Mouse (Mus musculus) cortical plate, adult 2 months (tissue): Measurements from ENCODE around the gene 0610010K14Rik. TPM values are rescaled to one million over a fixed set of nuclear protein-coding genes. Genes with fewer than 3 reads are reported as not detected.

Experiments used
- H3K27ac ChIP-seq: fragments of 200-500 bp; 2 replicates; pipeline ENCODE4 v1.5.1; 2012; ENCODE audit warnings: low read length, control low read depth, inconsistent platforms; ENCODE audit not compliant: insufficient read depth
- H3K4me1 ChIP-seq: fragments of 200-500 bp; 2 replicates; pipeline ENCODE4 v1.6.1; 2011; ENCODE audit warnings: low read length; ENCODE audit not compliant: control insufficient read depth, insufficient read depth
- H3K4me3 ChIP-seq: fragments of 200-500 bp; 2 replicates; pipeline ENCODE4 v1.5.1; 2011; ENCODE audit warnings: mild to moderate bottlenecking, low read length, control low read depth; ENCODE audit not compliant: insufficient read depth
- CTCF ChIP-seq: fragments of 200-500 bp; IDR thresholded peaks from 2 replicates; pipeline ENCODE4 v1.5.1; 2011; ENCODE audit warnings: mild to moderate bottlenecking, control low read depth, low read length; ENCODE audit not compliant: insufficient read depth; ENCODE audit errors: extremely low read depth
- POLR2A ChIP-seq: fragments of 200-500 bp; IDR thresholded peaks from 2 replicates; pipeline ENCODE4 v1.6.1; 2011; ENCODE audit warnings: mild to moderate bottlenecking, low read length, control low read depth; ENCODE audit not compliant: insufficient read depth; ENCODE audit errors: extremely low read depth
- polyA plus RNA-seq: library from polyadenylated mRNA; depleted of rRNA; stranded (reverse); fragments of >200 nt; gene quantifications from 2 replicates; pipeline ENCODE4 v1.2.3, GENCODE M21; 2012

The 0610010K14Rik gene
- polyA plus RNA-seq, 1 experiment, result 68.4 TPM

- Histone ChIP-seq H3K4me1 (no peaks in the 10 kb centered on the region), H3K27ac (no peak overlapping the region), H3K4me3 (no peak overlapping the region; the same call in 1 of the 2 replicates)
- TF ChIP-seq POLR2A (no peak), CTCF (no peak)
Measured at GRCm38 (mm10) chr11:70218741-70219470, 18.8 kb downstream of the 0610010K14Rik start.

GRCm38 (mm10) chr11:70218039-70218438 is 19.7 kb downstream of the 0610010K14Rik start:
- no peak overlapping the region for H3K27ac ChIP-seq
- no peaks in the 10 kb centered on the region for H3K4me1 ChIP-seq
- no peak overlapping the region for H3K4me3 ChIP-seq
- TF ChIP-seq CTCF, result no peak
- TF ChIP-seq POLR2A, result no peak

GRCm38 (mm10) chr11:70216103-70216502 is 21.6 kb downstream of the 0610010K14Rik start:
- Histone ChIP-seq H3K4me3 (no peak overlapping the region), H3K4me1 (no peaks in the 10 kb centered on the region; the same call in 1 of the 2 replicates), H3K27ac (no peak overlapping the region)
- no peak for TF ChIP-seq CTCF
- TF ChIP-seq POLR2A, result no peak

GRCm38 (mm10) chr11:70215301-70215700 is 22.4 kb downstream of the 0610010K14Rik start:
- H3K4me1 ChIP-seq, result no peaks in the 10 kb centered on the region; the same call in 1 of the 2 replicates
- peak overlapping the region; percentile 47; the same call in 1 of the 2 replicates for H3K4me3 ChIP-seq
- TF ChIP-seq POLR2A (no peak), CTCF (no peak)
- H3K27ac ChIP-seq, result no peak overlapping the region

GRCm38 (mm10) chr11:70214856-70215209 is 22.9 kb downstream of the 0610010K14Rik start:
- peak overlapping the region; percentile 47; the same call in 1 of the 2 replicates for H3K4me3 ChIP-seq
- no peak for TF ChIP-seq CTCF
- TF ChIP-seq POLR2A, result 0 out of 2 replicates have a peak, but pooled peaks have one; percentile 1
- H3K4me1 ChIP-seq, result no peaks in the 10 kb centered on the region; the same call in 1 of the 2 replicates
- H3K27ac ChIP-seq, result no peak overlapping the region

DNA sequence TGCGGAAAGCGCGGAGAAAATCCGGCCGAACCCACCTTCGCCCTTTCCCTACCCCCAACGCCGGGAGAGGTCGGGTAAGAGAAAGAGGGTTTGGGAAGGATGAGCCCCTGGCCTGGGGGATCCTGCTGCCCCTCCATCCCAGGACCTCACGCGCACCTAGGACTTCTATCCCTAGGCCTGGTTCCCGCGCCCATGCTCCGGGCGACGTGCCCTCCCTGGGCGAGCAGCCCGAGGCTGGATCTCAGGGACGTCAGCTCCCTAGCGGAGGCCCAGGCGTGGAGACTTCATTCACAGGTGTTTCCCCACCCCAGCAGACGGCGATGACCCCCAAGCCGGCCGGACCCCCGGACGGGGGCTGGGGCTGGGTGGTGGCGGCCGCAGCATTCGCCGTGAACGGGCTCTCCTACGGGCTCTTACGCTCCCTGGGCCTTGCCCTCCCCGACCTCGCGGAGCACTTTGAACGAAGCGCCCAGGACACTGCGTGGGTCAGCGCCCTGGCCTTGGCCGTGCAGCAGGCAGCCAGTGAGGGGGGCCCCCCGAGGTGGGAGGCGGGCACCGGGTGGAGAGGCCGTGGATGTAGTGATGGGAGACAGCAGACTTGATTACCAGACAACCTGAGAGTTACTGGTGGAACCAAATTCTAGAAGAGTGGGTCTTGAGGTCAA is 23.4 kb downstream of the 0610010K14Rik start:
- 0 out of 2 replicates have a peak, but pooled peaks have one; percentile 3 for TF ChIP-seq POLR2A
- no peak for TF ChIP-seq CTCF
- peak overlapping the region; percentile 47 for H3K4me3 ChIP-seq
- no peak overlapping the region for H3K27ac ChIP-seq
- H3K4me1 ChIP-seq, result no peaks in the 10 kb centered on the region; the same call in 1 of the 2 replicates

DNA sequence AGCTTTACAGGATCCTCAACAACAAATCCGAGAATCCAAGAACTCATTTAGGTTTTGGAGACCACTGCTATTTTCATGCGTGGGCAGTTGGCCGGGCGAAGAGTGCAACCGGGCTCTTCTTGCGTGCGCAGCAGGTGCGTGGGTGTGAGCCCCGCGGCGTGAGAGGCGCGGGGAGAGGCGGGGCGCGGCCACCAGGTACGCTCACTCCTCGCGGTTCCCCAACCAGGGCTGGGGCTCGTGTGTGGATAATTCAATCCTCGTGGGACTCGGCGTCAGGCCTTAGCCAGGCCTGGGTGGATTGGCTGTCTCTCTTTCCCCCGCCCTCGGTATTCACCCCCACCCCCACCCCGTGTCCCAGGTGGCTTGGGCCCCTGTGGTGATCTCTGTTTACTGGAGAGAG is 24.0 kb downstream of the 0610010K14Rik start:
- no peak for TF ChIP-seq POLR2A
- no peak for TF ChIP-seq CTCF
- peak overlapping the region; percentile 47 for H3K4me3 ChIP-seq
- H3K4me1 ChIP-seq, result no peaks in the 10 kb centered on the region; the same call in 1 of the 2 replicates
- no peak overlapping the region for H3K27ac ChIP-seq

GRCm38 (mm10) chr11:70212896-70213295 is 24.8 kb downstream of the 0610010K14Rik start:
- TF ChIP-seq POLR2A, result no peak
- TF ChIP-seq CTCF, result peak; percentile 79
- no peak overlapping the region for H3K27ac ChIP-seq
- H3K4me3 ChIP-seq, result no peak overlapping the region
- no peaks in the 10 kb centered on the region; the same call in 1 of the 2 replicates for H3K4me1 ChIP-seq

DNA sequence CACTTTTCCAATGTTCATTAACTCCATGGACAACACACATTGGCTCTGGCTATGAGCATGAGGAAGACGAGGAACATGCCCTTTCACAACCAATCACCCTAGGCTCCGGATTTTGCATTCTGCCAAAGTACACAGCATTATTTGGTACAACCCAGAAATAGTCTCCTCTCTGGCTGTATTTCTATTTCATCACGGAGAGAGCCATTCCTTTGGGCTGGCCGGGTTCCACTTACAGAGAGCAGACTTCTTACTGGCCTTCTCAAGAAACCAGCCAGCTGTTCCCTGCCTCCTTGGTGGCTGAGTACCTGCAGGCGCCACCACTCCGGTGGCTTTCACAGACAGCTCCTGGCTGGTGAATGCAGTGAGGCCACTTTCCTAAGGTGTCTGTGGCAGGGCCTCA is 25.3 kb downstream of the 0610010K14Rik start, which contains the start of gene Slc16a11:
TSS of gene Slc16a11 (plus strand) at position 330 of the 400 bp plus-strand sequence.
- Histone ChIP-seq H3K4me3 (peak within 1 kb of the TSS; percentile 47; the same call in 1 of the 2 replicates), H3K27ac (no peak within 1 kb of the TSS), H3K4me1 (no peaks in the 10 kb centered on the region; the same call in 1 of the 2 replicates)
- TF ChIP-seq CTCF (no peak), POLR2A (no peak)
